Mouse (Mus musculus) embryonic fibroblast, embryonic 13.5 days (primary cell): ENCODE measurements at regions not wholly inside any gene's neighbourhood (a gene's known extent, or its start where the extent isn't known, plus 50 kb on each side); places are given as distances from the start of the nearest gene placed in this dataset.

ENCODE experiments used
- CTCF ChIP-seq: IDR thresholded peaks from 2 replicates; pipeline ENCODE4 v1.5.1; 2011; ENCODE audit warnings: mild to moderate bottlenecking, control low read depth, low read length, moderate library complexity, borderline replicate concordance; ENCODE audit not compliant: insufficient read depth
- POLR2A ChIP-seq: IDR thresholded peaks from 2 replicates; pipeline ENCODE4 v1.6.1; 2011; ENCODE audit warnings: low read depth, mild to moderate bottlenecking, control low read depth, low read length, moderate library complexity

DNA sequence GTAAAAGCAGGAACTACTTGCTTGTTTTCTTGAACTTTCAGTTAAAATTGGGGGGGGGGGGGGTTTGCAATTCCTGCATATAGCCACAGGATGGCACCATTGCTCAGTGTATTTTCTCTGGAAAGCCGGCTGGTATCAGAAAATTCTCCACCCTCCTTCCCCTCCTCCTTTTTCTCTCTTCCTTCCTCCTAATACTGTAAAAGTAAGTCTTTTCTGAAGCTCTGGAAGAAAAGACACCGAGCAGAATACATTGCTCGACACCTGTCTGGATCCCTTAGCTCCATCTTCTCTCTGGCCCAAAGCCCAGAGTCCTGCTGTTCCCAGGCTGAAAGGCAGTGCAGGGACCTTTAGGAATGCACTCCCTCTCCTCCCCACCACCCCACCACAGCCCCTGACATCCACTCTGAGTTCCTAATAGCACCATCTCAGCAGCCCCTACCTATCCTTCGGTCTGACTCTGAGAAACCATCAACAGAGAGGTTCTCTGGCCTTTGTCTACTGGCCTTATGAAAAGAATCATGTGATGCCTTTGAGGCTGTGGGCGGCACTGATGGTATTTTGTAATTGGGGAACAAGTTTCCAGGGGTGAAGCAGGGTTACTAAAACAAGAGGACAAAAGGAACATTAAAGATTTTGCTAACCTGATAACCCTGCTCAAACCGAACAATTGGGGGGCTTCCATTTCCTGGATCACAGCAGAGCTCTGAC lies 119.9 kb downstream of the Tmem17 start:
- TF ChIP-seq POLR2A: no peak
- no peak for TF ChIP-seq CTCF
